Mouse (Mus musculus) cerebellum, postnatal 14 days (tissue): ENCODE results near the gene Atp1b2.

Experiments
- DNase-seq, 2 experiments: peaks; one replicate each; pipeline ENCODE4 v3.0.0; 2021; ENCODE audit warnings: mixed read lengths in 2 of 2

Atp1b2 gene

DNA sequence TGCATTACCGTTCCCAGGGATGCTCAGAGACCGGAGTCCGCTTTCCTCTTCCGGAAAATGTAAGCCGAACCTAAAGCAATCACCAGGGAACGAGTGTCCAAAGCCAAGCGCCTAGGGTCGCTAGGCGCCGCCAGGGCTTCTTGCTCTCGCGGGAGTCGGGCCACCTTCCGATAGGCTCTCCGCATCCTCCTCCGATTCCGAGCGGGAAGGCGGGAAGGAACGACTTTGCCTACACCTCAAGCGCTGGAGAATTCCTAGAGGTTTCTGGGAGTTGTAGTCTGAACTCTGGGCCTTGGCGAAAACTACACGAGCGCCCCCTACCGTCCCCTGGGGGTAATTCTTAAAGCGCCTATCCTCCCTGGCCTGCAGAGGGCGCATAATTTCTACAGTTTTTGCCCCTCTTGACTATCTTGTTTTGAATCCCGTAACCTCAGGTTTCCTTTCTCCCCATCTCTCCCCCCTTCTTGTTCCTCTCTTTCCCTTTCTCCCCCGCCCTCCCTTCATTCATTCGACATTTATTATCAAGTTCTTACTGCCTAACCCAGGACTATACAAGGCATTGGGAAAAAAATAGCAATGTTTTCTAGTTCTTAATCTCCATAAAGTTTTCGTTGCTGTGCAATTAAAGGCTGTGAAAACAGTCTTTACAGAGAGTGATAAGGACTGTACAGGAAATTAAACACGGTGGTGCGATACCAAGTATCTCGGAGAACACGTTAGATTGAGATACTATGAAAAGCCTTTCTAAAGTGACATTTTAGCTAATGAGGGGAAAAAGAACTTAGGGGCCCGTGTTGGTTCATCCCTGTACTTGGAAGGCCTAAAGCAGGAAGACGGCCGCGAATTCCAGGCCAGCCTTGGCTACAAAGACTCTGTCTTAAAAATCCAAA lies 26.4 kb downstream of the Atp1b2 start:
- DNase-seq = peak; percentile 97 to 98

- DNase-seq = no peak
These were observed 27.4 kb downstream of the Atp1b2 start for GRCm38 (mm10) chr11:69578301-69578700.

GRCm38 (mm10) chr11:69576307-69576706 lies 29.4 kb downstream of the Atp1b2 start:
- no peak for DNase-seq

DNA sequence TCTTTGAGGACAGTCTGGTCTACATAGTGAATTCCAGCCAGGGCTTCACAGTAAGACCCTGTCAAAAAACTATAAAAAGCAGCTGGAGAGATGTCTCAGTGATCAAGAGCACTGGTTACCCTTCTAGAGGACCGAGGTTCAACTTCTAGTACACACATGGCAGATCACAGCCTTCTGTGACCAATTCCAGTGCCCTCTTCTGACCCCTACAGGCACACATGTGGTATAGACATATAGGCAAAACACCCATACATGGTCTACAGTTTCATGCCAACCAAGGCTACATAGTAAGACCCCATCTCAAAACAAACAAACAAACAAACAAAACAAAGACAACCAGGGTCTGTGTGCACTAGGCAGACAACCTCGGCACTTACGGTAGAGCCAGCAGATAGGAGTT lies 30.5 kb downstream of the Atp1b2 start:
- DNase-seq = peak in 1 of 2 experiments; percentile 33

GRCm38 (mm10) chr11:69565131-69565530 lies 40.6 kb downstream of the Atp1b2 start:
- no peak for DNase-seq

- no peak for DNase-seq
These were observed 41.4 kb downstream of the Atp1b2 start for GRCm38 (mm10) chr11:69564391-69564790.

GRCm38 (mm10) chr11:69563373-69563772 lies 42.4 kb downstream of the Atp1b2 start:
- DNase-seq = no peak

DNA sequence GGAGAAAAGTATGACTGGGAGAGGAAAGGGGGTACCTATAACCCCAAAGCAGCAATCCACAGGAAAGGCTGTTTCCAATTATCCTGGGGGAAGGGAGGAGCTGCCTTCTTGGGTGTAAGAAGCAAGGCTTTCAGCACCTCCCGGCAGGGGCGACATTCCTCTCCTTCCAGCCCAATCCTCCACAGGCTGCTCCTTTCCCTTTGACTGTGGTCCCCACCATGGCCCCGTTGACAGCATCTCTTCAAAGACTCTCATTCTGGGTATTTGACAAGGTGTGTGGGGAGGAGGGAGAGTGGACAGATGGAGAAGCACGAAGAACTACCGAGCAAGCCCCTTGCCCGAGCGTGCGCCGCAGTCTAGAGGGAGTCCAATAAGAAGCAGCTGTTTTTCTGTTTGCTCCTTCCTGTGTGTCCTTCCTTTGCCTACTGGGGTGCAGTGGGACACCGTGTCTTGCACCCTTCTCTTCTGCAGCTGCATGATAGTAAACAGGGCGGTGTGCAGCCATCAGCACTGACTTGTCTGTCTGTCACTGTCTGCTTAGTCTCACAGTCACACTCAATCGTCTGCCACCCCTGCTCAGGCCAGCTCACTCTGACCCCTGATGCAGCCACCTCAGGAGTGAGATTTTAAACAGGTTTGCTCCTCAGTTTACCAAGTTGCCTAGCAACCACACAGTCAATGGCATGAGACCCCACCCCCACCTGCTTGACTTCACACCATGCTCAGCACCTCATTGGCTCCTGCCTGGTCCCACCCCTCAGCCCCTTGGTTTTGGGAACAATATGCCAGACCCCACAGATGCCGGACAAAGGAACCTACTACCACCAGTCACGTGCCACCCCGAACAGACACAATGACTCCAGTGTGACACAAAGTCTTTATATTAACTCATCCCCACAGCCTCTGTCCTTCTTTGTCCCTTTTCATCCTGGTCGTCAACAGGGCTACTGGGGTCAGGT lies 44.6 kb downstream of the Atp1b2 start:
- no peak for DNase-seq

DNA sequence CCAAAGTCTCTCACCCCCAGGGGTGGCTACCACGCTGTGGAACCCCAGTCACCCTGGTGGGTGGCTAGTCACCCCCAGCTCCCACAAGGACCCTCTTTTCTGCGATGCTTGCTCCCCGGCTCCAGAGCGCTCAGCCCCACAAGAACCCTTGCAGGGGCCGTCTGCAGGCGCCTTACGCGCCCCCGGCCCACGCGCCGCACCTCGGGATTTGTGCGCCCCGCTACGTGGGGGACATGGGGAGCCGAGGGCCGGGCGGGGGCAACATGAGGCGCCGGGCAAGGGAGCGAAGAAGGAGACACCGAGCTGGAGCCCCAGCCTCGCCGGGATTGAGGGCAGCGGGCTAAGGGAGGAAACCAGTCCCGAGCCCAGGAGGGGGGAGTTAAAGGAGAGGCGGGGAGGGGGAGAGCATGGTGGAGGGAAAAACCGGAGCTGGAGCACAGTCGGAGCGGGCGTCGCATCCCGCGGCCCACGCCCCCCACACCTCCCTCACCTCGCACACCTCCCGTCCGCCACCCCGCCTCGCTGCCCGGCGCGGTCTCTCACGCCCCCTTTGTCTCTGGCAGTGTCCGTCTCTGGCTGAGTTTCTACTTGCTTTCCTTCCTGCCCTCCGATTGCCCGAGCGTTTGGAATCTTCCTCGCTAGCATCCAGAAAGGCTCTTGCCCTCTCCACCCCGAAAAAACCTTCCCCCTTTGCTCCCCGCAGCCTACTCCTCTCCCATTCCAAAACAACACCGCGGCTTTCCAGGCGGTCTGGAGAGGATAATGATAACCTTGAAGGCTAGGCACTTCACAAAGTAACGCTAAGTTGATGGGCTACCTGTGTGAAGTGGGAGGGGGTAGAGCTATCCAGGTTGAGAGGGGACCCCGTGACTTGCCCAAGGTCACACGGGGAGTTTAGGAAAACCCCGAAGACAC lies 45.6 kb downstream of the Atp1b2 start, which contains the start of gene Efnb3:
Gene Efnb3 (minus strand): TSS at position 355 of the 915 bp plus-strand sequence.
- peak; percentile 55 to 67 for DNase-seq

GRCm38 (mm10) chr11:69559183-69559582 lies 46.6 kb downstream of the Atp1b2 start:
- DNase-seq = no peak

DNA sequence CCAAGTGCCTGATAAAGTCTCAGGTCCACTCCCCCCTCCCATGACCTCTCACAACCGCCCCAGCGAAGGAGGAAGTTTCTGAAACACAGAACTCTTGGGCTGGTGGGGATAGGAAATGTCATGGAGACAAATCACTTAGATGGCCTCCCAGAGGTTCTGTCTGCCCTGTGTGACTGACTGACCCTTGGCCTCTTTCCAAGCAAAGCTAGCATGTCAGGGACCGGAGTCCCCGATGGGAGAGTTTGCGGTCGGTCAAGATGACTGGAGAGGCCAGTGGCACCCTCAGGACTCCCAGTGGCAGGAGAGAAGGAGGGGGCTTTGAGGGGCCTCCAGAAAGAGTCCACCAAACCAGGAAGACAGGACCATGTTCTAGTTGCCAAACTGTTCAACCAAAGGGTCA lies 47.0 kb downstream of the Atp1b2 start:
- no peak for DNase-seq

DNA sequence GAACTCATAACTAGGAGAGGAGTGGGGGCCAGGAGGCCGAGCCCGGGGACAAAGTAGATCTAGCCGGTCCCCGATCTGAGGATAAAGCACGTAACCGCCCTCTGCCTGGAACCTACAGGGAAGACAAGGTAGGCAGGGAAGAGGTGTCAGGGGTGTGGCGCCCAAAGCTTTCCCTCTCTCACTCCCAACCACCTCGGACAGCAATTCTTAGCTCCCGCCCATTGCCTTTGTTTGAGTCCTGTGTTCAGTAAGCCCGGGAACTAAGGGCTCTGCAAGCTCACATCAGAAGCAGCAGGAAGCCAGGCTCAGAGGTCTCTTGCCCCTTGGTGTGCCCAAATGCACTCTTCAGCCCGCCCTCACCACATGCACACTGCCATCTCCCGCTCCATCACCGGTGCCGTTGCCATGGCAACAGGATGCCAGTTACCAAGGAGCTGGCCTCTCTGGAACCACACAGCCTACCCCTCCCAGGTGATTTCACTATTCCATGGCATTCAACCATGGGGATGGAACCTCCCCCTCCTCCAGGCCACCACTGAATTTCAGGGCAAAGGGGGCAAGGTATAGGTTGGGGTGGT lies 48.3 kb downstream of the Atp1b2 start:
- DNase-seq = peak; percentile 72 to 85

DNA sequence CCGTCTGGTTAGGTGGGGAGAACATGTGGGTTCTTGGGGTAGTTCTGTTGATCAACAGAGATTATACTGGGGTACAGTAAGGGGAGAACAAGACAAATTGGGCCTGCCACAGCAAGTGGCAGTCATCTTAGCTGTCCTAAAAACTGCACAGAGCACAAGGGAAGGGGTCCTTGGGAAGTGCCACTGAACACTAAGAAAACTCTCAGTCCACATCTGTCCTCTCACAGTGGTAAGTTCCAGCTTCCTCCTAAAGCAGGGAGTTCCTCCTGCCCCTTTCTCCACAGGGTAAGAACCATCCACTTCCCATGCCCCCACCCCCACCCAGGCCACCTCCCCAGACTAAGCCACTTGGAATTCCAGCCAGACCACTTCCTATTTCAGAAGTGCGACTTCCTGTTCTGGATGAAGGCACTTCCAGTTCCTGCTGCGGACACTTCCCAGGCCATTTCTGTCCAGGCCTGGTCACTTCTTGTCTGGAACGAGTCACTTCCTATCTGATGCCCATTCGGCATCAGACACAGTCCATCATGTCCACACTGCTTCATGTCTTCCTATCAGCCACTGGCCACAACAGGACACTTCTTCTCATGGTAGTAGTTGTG lies 51.1 kb downstream of the Atp1b2 start:
- DNase-seq = no peak

DNA sequence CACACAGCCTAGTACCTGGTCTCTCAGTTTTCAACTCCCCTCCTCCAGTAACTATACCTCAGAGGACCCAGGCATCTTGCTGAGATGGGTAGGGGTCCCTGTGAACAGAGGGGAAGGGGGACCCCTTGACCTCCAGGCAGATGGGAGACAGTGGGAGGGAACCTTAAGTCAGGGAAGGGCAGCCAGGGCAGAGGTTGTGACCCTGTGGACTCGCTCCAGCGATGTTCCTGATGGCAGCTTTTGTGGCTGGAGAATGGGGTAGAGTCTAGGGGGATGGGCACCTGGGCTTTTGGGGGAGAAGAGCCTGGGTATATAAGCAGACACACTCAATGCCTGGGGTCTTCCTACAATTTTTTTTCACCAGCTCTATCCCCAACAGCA lies 52.4 kb downstream of the Atp1b2 start:
- no peak for DNase-seq

DNA sequence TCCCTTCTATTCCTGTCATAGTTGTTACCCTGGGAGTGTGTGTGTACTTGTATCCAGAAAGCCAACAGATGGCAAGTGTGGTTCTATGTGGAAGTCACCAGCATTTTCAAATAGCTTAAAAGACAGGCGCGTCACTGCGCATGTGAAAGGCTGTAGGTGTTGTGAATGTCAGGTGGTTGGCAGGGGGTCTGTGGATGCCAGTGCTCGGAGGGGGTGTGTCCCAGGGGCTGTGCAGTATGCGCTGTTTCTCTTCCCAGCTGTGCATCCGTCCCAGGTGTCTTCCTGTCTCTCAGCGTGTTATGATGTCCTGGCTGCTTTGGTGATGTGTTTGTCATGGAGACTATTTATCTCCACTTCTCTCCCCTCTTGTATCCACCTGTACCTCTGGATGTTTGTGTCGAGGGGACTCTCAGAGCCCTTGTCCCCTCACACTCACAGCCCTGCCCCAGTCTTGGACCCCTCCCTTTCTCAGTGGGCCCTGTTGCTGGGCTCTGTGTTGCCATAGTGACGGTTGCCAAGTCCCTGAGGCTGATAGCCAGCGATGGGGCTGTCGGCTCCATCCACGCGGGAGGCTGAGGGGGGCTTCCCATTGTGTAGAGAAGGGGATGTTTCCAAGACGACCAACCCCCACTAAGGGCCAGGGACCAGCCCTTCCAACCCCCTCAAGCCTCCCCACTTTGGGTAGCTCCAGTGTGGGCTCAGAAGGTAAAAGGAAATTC lies 53.0 kb downstream of the Atp1b2 start:
- peak; percentile 63 to 73 for DNase-seq

DNA sequence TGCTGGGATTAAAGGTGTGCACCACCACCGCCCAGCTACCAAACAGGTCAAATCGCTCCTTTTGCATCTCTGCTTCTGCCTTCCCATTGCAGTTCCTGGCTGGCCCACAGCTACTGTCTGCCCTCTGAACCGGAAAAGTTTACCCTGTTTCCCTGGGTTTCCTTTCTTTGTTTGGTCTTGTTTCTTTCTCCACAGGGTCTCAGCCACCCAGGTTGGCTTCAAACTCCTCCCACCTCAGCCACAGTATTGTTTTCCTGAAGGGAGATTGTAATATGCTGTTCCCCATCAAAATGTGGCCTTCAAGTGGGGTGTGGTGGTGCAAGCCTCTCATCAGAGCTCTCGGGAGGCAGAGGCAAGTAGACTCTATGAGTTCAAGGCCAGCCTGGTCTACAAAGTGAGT lies 54.4 kb downstream of the Atp1b2 start:
- no peak for DNase-seq
